Mouse (Mus musculus) mouse trophoblast stem cell (cell line): Measurements from ENCODE around the gene Gm27027.

ENCODE experiments used
- in situ Hi-C, 2 experiments: fragments of 300-500 bp; cut with MseI, MboI; formaldehyde crosslinking; loops; 2 replicates in 1 of 2; 3 replicates in 1 of 2; pipeline ENCODE4 v1.15.1; 2025

The Gm27027 gene

DNA sequence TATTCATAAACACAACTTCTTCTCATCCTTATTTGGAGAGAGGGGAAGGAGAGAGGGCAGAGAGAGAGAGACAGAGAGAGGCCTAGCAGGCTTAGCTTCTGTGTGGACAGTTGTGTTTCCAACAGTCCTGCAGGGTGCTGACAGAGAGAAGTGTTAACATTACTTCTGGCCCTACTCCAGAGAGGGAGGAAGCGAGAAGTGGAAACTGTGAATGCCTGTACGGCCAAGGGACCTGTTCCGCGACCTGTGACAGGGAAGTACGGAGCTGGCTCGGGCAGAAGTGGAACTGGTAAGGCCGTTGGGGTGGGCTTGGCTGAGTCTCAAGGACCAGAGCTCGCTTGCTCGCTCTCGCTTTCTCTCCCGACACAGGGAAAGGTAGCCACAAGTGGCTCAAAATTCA is 54.5 kb downstream of the Gm27027 start:
- in situ Hi-C loops = no loop called here

DNA sequence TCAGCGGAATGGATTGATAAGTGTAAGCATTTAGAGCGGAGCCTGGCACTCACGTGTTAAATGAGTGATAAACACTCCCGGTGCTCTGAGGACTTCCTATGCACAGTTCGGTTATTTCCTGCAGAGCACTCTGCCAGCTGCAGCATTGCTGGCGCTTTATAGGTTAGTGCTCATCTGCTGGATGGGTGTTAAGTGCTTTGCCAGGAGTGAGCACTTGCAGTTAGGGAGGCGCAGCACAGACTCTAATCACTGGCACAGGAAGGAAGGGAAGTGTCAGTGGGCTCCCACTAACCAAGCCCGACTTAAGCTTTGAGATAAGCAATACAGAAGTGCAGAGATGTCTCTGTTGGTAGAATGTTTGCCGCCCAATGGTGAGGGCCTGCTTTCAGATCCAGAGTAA is 57.6 kb downstream of the Gm27027 start:
- in situ Hi-C loops = no loop called here

DNA sequence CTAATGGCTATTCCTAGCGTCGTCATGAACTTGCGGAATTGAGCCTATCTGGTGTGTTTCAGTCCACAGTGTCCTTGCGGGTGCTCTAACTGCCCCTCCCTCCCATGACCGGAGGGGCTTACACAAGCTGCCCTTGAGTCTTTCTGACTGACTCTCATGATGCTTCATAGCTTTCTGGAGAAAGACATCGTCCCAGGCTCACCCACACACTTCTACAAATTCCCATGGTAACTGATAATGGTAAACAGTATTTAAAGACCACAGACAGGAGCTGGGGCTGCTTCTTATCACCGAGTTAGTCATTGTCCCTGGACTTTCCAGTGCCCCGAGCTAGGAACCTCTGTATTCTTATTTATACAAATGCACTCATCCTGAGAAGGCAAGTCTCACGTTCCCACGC is 67.3 kb downstream of the Gm27027 start:
- in situ Hi-C loops = no loop called here

DNA sequence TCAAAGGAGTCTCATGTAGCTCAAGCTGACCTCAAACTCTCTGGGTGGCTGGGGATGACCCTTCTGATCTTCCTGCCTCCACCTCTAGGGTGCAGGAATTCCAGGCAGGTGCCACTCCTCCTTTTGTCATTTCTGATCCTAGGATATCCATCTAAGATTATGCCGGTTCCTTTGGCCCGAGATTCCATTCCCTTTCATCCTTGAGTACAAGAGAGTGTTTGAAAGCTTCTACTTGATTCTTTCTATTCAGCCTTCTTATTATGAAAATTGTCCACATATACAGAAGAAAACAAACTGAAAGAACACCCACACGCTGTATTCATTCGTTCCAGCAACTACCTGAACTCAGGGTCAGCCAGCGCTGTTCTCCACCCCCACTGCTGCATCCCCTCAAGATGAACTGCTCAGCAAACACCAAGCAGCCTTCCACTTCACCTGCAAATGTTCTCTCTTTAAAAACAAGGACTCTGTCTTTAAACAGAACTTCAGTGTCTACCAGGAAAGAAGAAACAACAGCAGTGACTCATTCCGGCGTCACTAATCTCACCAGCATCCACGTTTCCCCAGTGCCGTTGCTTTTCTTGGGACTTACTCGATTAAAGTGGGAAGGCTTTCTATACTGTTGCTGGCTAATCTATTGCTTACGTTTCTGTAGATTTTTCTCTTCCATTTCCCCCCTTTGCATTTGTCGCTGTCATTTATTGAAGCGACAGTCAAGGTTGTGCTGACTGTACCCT is 68.3 kb downstream of the Gm27027 start:
- in situ Hi-C loops = no loop called here

DNA sequence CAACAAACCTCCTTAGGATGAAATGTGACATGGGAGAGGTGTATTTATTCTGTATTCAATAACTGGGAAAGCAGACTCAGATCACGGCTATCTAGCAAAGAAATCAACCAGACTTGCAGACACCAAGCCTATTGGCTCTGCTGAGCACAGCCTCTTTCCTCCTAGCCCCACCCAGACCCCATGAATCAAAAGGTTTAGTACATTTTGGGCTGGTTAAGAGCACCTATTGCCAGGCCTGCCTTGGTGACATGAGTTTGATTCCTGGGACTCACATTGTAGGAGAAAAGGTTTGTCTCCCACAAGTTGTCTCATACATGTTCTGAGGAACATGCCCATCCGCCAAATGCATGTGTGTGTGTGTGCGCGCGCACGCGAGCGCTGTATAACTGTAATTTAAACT is 70.0 kb downstream of the Gm27027 start:
- in situ Hi-C loops = no loop called here

DNA sequence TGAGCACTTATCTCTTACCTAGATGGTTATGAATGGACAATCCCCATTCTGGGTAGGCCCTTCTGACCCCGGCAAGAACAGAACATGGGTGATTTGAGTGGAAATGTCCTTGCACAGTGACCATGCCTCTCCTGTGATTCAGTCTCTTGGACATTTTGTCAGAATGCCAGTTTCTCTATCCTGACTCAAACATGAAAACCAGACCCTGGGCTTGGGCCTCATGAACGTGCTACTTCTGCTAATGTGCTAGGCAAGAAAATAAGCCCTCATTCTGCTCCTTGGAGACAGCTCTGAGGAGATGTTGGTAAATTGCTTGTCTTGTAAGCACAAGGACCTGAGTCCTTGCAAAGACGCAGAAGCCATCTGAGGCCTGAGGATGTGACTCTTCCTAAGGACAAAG is 77.1 kb downstream of the Gm27027 start:
- in situ Hi-C loops = no loop called here

DNA sequence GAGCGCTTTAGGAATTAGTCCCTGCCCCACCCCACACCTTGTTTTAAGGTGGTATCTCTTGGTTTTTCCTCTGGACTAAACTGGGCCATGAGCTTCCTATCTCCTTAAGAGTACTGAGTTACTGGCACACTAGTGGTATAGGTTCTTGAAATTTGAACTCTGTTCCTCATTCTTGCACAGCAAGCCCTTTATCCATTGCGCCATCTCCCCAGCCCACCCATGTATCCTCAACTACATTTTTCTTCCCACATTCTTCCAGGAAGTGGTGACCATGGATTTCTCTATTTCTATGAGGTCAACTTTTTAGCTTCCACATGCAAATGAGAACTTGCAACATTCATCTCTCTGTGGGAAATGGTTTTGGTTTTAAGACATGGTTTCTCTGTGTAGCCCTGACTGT is 82.6 kb downstream of the Gm27027 start:
- in situ Hi-C loops = no loop called here

DNA sequence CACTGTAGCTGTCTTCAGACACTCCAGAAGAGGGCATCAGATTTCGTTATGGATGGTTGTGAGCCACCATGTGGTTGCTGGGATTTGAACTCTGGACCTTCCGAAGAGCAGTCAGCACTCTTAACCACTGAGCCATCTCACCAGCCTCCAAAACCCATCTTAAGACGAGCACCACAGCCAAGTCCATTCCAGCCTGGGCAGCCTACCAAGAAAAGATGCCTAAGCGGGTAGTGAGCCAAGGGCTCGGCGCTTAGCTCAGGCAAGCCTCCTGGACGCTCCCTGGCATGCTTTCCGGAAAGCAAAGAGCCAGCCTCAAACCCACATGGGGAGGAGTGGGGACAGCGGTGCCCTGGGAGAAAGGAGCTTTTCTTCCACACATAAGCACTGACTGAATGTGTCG is 84.2 kb downstream of the Gm27027 start:
- in situ Hi-C loops = no loop called here

DNA sequence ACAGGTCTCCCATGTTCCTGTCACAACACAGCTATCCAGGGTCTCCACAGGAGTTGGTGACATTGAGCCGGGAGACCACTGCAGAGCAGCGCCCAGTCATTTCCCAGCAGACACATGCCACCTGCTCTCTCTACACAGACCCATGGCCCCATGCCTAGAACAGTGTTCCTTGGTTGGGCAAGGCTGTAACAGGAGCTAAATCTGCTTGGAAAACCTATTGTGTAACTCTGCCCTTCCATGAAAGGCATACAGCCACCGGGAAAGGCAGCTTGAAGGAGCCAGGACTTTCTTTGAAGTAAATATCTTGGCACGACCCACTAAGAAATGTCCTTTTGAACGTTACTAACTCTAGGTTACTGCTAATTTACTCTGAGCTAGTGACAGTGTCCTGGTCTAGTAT is 86.4 kb downstream of the Gm27027 start:
- in situ Hi-C loops = no loop called here

DNA sequence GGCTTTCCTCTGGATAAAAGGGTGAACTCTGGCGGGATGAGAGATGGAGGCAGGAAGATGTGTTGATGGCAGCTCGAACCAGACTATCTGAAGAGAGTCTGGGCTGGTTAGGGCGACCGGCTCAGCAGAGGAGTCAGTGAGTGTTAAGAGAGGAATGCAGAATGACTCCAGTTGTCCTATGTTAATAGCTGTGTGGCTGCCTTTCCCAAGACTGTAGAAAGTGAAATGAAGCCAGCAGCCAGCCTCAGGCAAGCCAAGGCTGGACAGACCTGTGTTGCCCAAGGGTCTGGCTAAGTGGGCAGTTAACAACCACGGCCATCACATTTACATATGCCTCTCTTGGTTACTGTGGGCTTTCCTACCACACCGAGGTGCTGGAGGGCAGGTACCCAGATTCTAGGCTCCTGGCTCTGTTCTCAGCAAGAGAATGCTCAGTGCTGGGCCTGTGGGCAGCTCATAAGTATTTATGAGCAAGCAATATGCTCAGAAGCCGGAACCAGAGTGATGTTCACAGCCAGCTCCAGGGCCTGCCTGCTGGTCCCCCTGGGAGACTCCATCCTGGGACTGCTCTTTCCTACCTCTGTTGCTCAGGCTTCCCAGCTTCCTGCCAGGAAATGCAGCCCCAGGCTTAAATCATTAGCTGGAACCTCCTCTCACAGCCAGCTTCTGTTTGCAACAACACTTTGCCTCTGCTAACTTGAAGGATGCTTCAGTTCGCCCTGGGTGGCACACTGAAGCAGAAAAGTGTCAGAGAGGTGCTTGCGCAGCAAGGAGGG is 88.4 kb downstream of the Gm27027 start:
- in situ Hi-C loops = no loop called here
